Mouse (Mus musculus) T-helper 1 cell (primary cell): ENCODE results near the gene Gabarapl2.

Source experiments
- in situ Hi-C: fragments of 300-600 bp; cut with MboI, MseI; formaldehyde crosslinking; loops from one replicate; pipeline ENCODE4 v1.15.1; 2025; ENCODE audit warnings: high pct_unique_total_duplicates

The Gabarapl2 gene

GRCm38 (mm10) chr8:111964351-111964750 lies 23.8 kb downstream of the Gabarapl2 start:
- in situ Hi-C loops: no loop called here

- in situ Hi-C loops: no loop called here
Measured at GRCm38 (mm10) chr8:111964849-111965561, 24.5 kb downstream of the Gabarapl2 start.

DNA sequence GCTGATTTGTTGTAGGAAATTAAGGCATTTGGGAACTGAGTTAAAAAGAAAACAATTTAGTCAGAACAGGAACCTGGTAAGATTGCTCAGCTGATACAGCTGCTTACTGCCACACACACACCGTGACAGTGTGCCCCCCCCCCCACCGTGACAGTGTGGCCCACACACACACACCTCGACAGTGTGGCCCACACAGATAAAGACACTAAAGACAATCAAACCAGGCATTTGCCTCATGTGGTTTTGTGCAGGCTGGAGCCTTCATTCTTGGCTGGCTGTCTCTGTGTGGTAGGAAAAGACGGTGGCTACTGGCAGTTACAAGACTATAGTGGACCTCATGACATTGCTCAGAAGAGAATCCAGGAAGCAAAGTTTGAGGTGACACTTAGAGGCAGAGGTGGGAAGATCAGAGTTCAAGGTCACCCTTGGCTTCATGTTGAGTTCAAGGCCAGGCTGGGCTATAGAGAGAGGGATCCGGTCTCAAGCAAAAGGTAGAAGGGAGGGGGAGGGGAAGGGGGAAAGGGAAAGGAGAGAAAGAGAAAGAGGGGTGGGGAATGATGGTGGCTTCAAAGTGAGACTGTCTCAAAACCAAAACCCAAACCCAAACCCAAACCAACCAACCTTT lies 26.9 kb downstream of the Gabarapl2 start:
- in situ Hi-C loops: no loop called here

- in situ Hi-C loops: no loop called here
Measured at GRCm38 (mm10) chr8:111968541-111968940, 28.0 kb downstream of the Gabarapl2 start.

- in situ Hi-C loops: no loop called here
Measured at GRCm38 (mm10) chr8:111968991-111969390, 28.5 kb downstream of the Gabarapl2 start.

GRCm38 (mm10) chr8:111974138-111974537 lies 33.6 kb downstream of the Gabarapl2 start:
- in situ Hi-C loops: no loop called here

GRCm38 (mm10) chr8:111975706-111976105 lies 35.2 kb downstream of the Gabarapl2 start:
- in situ Hi-C loops: no loop called here

DNA sequence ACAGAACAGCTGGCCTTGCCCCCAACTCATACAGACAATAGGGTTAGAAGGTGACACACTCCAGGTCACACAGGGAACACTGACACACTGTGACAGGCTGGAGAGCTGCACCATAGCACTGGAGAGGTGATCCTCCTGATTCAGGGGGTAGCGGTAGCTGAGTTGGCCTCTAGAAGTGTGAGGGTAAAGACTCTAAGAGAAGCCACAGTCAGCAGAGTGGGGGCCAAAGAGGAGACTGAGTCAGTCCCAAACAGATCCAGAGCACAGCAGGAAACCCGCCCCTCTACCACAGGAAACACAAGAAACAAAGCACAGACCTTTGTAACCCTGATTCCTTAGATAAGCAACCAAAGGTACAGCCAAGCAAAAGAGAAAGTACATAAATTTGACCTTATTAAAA lies 35.8 kb downstream of the Gabarapl2 start:
- in situ Hi-C loops: no loop called here

DNA sequence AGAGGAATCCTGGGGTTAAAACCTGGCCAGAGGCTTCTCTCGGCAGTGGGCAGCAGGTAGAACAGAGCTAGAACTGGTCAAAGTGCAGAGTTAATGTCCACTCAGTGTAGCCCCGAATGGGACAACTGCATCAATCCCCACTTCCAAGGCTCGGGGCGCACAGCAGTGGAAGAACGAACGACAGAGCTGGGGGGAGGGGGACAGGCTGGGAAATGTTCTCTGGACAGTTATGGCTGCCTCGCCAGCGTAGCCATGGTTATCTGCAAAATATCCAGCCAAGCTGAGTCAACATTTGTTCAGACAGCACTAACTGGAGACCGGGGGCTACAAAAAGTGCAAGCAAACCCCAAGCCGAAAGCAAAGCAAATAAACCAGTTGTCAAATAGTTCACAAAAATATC lies 37.6 kb downstream of the Gabarapl2 start:
- in situ Hi-C loops: no loop called here

DNA sequence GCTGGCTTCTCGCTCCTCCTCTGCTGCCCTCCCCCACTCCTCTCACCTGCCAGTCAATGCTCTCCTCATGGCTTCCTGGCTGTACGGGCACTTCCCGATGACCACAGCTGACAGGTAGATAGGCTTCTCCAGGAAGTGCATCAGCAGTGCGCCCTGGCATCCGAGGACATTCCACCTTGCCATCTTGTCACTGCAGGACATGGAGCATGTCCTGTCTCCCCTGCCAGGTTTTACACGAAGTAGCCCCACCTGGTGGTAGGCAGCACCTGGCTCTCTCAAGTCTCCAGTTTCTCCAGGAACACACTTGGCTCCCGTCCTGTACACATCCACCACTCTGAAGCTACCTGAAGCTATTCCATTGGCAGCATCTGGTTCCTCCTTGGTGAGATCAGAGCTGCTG lies 41.6 kb downstream of the Gabarapl2 start:
- in situ Hi-C loops: no loop called here

DNA sequence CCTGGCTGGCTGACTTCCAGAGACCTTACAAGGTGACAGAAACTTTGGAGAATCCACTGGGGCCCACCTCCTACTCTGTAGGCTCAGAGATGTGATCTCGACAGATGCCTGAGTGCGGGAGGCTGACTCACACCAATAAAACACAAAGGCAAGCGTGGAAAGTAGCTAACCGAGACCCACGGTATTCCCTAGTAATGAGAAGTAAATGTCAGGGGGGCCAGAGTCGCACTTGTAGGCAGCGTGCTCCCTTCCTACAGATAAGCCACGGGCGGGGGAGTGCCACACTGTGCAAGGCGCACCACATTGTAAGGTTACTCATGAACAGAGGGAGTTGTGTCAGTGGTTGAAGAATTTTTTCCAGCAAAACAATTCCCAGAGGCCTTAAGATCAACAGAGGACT lies 44.0 kb downstream of the Gabarapl2 start:
- in situ Hi-C loops: no loop called here

DNA sequence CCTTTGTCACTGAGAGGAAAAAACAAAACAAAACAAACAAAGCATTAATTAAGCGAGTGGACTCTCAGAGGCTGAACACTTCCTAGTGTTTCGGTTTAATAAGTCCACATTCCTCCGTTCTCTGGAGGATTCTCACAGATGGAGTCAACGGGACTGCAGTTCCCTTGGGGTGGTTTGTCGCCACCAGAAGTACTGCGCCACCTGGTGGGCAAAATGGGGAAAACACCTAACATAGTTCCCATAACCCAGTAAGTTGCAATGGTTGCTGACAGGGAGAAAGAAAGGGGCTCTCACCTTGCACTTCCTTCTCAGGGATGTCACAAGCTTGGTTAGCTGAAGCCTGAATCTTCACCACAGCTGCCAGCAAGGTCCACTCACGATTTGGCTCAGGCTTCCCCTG lies 49.4 kb downstream of the Gabarapl2 start:
- in situ Hi-C loops: loop anchor here (5.0 kb wide), 1 partner anchor 48 kb away; the partner anchor contains the start of gene Gabarapl2

GRCm38 (mm10) chr8:111991278-111991677 lies 50.8 kb downstream of the Gabarapl2 start:
- in situ Hi-C loops: loop anchor here (5.0 kb wide), 1 partner anchor 49 kb away; the partner anchor contains the start of gene Gabarapl2

- in situ Hi-C loops: loop anchor here (5.0 kb wide), 1 partner anchor 50 kb away; the partner anchor contains the start of gene Gabarapl2
Measured at GRCm38 (mm10) chr8:111992013-111992702, 51.7 kb downstream of the Gabarapl2 start, which contains the start of gene Adat1. Adat1 (minus strand) TSS chr8:111992302.

- in situ Hi-C loops: loop anchor here (5.0 kb wide), 1 partner anchor 50 kb away; the partner anchor contains the start of gene Gabarapl2
Measured at GRCm38 (mm10) chr8:111992703-111993039, 52.2 kb downstream of the Gabarapl2 start.
